Mouse (Mus musculus) embryonic stem cell, embryonic (primary cell): ENCODE measurements at regions not wholly inside any gene's neighbourhood (a gene's known extent, or its start where the extent isn't known, plus 50 kb on each side); places are given as distances from the start of the nearest gene placed in this dataset.

Experiments
- CTCF ChIA-PET, 4 experiments: fragments of 300-600 bp in 2 of 4; fragments of 350-600 bp in 2 of 4; sonication (Branson Sonifier 250); formaldehyde crosslinking; loops; one replicate each; lab custom pipeline; 2022; ENCODE audit warnings: inconsistent platforms in 2 of 4; lab: Charles Lee
- POLR2A ChIA-PET, 4 experiments: fragments of 300-600 bp in 2 of 4; fragments of 350-600 bp in 2 of 4; sonication (Branson Sonifier 250); formaldehyde crosslinking; loops; one replicate each; lab custom pipeline; 2022; ENCODE audit warnings: antibody characterized with exemption in 4 of 4, inconsistent platforms in 1 of 4; lab: Charles Lee

- CTCF ChIA-PET: no interaction called here
- POLR2A ChIA-PET: no interaction called here
These were observed 992.4 kb downstream of the Synb start for GRCm38 (mm10) chr14:68301710-68302109.

DNA sequence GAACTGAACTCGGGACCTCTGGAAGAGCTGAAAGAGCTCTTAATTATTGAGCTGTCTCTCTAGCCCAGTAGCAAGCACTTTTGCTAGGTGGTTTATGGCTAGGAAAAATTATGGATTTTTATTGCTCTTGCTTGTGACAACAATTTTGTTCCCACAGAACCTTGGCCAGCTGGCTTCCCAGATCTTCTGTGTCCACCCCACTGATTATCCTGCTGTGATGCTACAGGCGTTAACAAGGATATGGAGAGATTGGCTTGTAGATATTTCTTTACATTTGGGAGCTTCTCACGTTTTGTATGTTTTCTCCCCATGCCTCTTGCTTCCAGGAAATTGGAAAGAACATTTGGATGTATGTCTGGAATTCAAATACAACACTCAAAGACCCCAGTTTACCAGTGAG, 1008.6 kb downstream of the Synb start:
- POLR2A ChIA-PET: no interaction called here

DNA sequence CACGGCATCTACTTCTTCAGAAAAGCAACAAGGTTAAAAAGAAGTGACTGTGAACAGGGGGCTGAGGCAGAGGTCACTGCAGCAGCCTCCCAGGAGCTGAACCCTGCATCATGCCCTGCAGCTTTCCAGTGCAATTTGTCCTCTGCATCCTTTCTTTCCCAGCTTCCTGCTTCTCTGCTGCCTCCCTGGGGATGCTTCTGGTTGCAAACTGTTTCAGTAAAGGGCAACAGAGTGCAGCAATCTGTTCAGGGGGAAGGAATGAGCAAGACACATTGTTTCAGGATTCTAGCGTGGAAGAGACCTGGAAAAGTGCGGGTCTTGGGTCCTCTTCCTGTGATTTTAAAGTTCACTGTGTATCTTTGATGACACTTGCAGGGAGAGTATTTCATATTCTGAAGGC, 1032.7 kb downstream of the Synb start:
- POLR2A ChIA-PET: interaction anchor here in 2 of 4 experiments (0.6 to 1.4 kb wide), 2 partner anchors 9 to 178 kb away, joined by 3 to 4 read pairs; no protein-coding TSS in a partner anchor
- CTCF ChIA-PET: no interaction called here

More for the DNA sequence above, 1008.6 kb downstream of the Synb start:
- CTCF ChIA-PET: no interaction called here

DNA sequence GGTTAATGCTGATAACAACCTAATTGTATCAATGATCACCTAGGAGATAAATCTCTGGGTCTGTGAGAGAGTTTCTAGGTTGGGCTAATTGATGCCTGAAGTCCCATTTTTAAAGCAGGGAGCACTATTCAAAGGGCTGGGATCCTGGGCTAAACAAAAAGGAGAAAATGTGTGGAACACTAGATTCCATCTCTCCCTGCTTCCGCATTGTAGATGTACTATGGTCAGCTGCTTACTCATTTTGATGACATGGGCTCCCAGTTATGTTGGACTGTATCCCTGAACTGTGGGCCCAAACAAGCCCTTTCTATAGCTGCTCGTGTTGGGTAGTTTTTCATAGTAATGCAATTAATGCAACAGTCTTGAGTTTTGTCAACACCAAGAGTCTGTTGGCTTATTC, 1047.1 kb downstream of the Synb start:
- POLR2A ChIA-PET: no interaction called here
- CTCF ChIA-PET: no interaction called here

DNA sequence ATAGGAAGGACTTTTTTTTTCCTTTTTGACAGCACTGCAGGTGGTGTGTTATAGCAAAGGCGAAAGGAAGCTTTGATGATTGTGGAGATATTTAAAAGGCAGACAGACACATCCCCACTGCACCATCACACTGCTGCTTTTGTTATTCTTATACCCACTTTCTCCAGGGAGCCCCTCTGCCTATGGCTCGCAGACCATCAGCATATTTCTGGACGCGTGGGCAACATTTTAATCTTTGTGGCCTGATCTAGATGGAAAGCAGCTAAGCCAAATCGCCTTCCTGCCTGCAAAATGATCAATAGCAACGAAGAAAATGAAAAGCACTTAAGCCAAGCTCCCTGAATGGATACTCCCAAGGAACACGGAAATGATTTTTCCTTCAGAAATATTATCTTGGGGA, 1054.0 kb downstream of the Synb start:
- CTCF ChIA-PET: interaction anchor here in 1 of 4 experiments (0.6 kb wide), 1 partner anchor 781 kb away, joined by 3 read pairs; no protein-coding TSS in a partner anchor
- POLR2A ChIA-PET: no interaction called here

DNA sequence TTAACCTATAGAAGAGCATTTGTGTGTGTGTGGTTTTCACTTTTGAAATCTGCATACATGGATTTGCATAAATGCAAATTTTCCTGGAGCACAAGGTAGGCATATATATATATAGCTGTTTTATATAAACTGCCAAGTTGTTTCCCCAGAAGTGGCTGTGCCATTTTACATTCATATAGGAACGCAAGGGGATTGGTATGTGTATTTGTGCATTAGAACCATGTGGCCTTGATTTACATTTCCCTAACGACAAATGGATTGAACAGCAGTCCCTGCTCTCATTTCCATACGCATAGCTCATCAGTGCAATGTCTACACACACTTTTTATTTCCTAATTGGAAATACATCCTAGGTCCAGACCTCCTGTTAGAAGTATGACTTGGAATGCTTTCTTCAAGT, 1069.9 kb downstream of the Synb start:
- CTCF ChIA-PET: no interaction called here
- POLR2A ChIA-PET: no interaction called here

GRCm38 (mm10) chr14:68219025-68219595, 1075.0 kb downstream of the Synb start:
- POLR2A ChIA-PET: no interaction called here
- CTCF ChIA-PET: interaction anchor here in 1 of 4 experiments (0.6 kb wide), 2 partner anchors 71 to 281 kb away, joined by 4 to 5 read pairs; no protein-coding TSS in a partner anchor

GRCm38 (mm10) chr14:68218471-68218870, 1075.6 kb downstream of the Synb start:
- POLR2A ChIA-PET: no interaction called here

GRCm38 (mm10) chr14:68217986-68218385, 1076.1 kb downstream of the Synb start:
- POLR2A ChIA-PET: no interaction called here
- CTCF ChIA-PET: interaction anchor here in 1 of 4 experiments (0.6 kb wide), 1 partner anchor 577 kb away, joined by 3 read pairs; no protein-coding TSS in a partner anchor

More at GRCm38 (mm10) chr14:68218471-68218870, 1075.6 kb downstream of the Synb start:
- CTCF ChIA-PET: interaction anchor here in 1 of 4 experiments (0.6 kb wide), 3 partner anchors 72 to 578 kb away, joined by 3 to 5 read pairs (median 4); no protein-coding TSS in a partner anchor

GRCm38 (mm10) chr14:68213879-68214278, 1080.2 kb downstream of the Synb start:
- ChIA-PET POLR2A (no interaction called here), CTCF (no interaction called here)

- POLR2A ChIA-PET: interaction anchor here in 2 of 4 experiments (0.6 to 1.0 kb wide), 4 partner anchors 75 to 164 kb away, joined by 3 to 4 read pairs (median 3); no protein-coding TSS in a partner anchor
- CTCF ChIA-PET: no interaction called here
These were observed 1095.3 kb downstream of the Synb start for GRCm38 (mm10) chr14:68198802-68199201.

GRCm38 (mm10) chr14:68197470-68197800, 1096.7 kb downstream of the Synb start:
- CTCF ChIA-PET: interaction anchor here in 3 of 4 experiments (0.6 to 1.2 kb wide), 5 partner anchors 46 to 681 kb away, joined by 3 to 10 read pairs (median 5); no protein-coding TSS in a partner anchor
- POLR2A ChIA-PET: interaction anchor here in 1 of 4 experiments (0.6 to 1.1 kb wide), 4 partner anchors 9 to 378 kb away, joined by 3 to 7 read pairs (median 4); no protein-coding TSS in a partner anchor

DNA sequence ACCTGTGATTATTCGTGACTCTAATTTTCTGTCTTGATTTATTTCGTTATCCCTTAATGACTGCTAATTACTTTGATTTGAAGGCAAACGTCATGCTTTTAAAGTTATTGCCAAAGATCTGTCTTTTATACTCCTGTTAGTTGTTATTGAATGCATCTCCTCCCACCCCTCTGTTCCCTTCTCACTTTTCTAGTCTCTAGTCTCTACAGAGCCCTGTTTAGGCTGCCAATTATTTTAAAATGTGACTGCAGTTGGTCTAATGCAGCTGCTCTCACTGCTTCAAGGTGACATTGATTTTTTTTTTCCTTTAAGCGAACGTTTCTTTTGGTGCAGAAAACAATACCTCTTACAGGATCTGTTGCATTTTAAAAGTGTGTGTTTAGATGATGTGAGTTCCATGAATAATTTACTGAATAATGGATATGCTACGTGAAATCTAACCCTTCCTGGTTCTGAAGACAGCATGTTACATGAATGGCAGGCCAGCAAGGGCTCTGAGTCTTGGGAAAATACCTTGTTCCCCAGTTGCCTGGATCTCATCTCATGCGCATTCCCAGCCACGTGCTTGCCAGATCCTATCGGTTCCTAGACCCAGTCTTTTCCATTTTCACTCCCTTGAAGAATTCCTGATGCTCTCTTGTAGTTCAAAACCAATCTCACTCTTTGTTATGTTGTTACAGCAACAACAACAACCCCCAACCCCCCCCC, 1097.2 kb downstream of the Synb start:
- ChIA-PET POLR2A (interaction anchor here in 1 of 4 experiments (0.6 to 0.8 kb wide), 3 partner anchors 9 to 379 kb away, joined by 3 to 7 read pairs (median 4); no protein-coding TSS in a partner anchor), CTCF (interaction anchor here in 3 of 4 experiments (0.6 to 1.2 kb wide), 5 partner anchors 46 to 681 kb away, joined by 3 to 10 read pairs (median 5); no protein-coding TSS in a partner anchor)

DNA sequence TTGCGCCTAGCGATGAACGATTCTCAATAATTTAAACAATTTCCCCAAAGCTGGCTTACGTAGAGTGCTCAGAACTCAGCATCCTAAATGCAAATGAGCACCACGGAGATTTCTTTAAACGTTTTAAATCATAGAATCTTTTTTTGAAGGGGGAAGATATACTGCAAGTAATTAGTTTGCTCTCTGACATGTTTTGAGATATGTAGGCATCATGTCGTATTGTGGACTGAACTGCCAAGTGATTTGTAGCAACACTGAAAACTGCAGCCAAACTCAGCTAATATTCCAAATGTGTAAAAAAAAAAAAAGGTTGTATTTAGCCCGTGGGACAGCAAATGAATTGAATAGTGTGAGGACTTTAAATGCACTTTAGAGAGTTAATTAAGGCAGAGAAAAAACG, 1097.9 kb downstream of the Synb start:
- POLR2A ChIA-PET: no interaction called here
- CTCF ChIA-PET: no interaction called here

DNA sequence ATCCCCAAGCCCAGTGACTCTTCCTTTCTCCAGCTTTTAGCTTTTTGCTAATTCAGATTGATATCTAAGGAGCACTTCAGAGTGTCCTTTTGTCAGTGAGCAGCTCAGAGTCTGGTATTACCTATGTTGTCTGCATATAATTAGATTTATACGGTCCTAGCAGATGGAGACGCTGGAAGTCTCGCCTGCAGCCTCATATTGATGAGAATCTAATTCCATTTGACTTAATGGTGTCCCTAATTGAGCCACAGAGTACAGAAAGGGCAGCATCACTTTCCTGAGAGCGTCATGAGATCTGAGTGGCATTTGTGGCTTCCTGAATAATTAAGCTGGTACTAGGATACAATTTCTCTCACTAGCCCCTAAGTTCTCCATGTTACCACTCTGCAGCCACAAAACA, 1104.2 kb downstream of the Synb start:
- CTCF ChIA-PET: no interaction called here
- POLR2A ChIA-PET: no interaction called here

DNA sequence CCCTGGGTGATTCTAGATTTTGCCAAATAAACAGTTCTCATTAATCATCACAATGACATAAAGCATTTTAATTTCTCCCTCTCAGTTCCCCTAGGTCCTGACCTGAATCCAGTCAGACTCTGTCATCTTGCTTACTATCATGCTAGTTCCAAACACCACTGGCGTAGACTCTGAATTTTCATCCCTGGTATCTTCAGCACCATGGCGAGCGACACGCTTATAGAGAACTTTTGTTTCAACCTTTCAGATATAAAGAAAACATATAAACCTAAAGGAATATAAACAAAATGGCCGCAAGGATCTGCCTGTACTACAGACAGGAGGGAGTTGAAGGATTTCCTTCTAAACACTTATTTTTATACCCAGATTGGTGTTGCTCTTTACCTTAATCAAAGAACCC, 1105.8 kb downstream of the Synb start:
- ChIA-PET POLR2A (no interaction called here), CTCF (no interaction called here)

DNA sequence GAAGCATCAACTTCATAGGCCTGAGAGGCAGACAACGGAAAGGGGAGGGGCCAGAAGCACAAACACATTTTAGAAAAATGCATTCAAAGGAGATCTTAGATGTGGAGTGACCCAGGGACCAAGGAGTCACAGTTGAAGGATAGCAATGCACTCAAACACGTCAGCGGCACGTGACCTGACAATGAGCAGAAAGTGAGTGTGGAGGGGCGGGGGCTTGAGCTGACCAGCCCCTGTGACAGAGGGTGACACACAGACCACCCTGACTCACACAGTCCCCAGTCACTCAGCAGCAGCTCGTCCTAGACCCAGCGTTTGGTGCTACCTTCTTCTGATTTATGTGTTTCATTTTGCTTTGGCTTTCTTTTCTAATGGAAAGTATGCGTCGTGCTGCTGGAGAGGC, 1111.5 kb downstream of the Synb start:
- POLR2A ChIA-PET: no interaction called here
- CTCF ChIA-PET: no interaction called here

DNA sequence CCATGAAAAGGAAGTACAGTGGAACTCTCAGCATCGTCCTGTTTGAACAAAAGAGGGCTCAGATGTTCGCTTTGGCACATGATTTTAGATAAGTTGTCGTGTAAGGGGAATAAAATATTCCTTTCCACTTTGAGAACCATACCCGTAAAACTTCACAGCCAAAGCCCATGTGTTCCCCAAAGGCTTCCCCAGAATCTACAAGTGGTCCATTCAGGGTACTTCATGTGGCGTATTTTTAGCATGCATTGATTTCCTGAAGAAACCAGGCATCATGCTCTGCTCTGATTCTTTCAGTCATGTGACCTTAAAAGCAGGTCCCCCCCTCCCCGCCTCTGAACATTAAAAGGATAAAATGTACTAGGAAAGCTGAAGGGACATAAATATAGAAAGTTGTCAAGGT, 1112.9 kb downstream of the Synb start:
- POLR2A ChIA-PET: interaction anchor here in 1 of 4 experiments (0.6 kb wide), 1 partner anchor 516 kb away, joined by 3 read pairs; no protein-coding TSS in a partner anchor

More for the DNA sequence above, 1112.9 kb downstream of the Synb start:
- CTCF ChIA-PET: interaction anchor here in 1 of 4 experiments (1.6 kb wide), 1 partner anchor 30 kb away, joined by 3 read pairs; no protein-coding TSS in a partner anchor
